Mouse (Mus musculus) frontal cortex, postnatal 36 days (tissue): ENCODE measurements around the gene Pdzd4.
A peak's percentile ranks its signal among the peaks of the same experiment; 100 is the strongest.

ENCODE experiments used
- DNase-seq, 2 experiments: peaks; one replicate each; pipeline ENCODE4 v3.0.0; 2022; ENCODE audit warnings: low spot score in 2 of 2

Gene Pdzd4

GRCm38 (mm10) chrX:73786364-73787224 is 38.2 kb downstream of the Pdzd4 start, which contains the start of the genes Idh3g and Ssr4:
Idh3g (minus strand) TSS chrX:73786897.
Ssr4 (plus strand) TSS chrX:73787028.
- DNase-seq, result peak; percentile 90 to 95

- no peak for DNase-seq
These were observed 39.1 kb downstream of the Pdzd4 start for GRCm38 (mm10) chrX:73785666-73786065.

GRCm38 (mm10) chrX:73782227-73782626 is 42.5 kb downstream of the Pdzd4 start:
- DNase-seq, result no peak

- no peak for DNase-seq
These were observed 49.8 kb downstream of the Pdzd4 start for GRCm38 (mm10) chrX:73774802-73775483.

GRCm38 (mm10) chrX:73774168-73774760 is 50.5 kb downstream of the Pdzd4 start, which contains the start of gene Srpk3:
Srpk3 (plus strand) TSS chrX:73774405.
- peak in 1 of 2 experiments; percentile 33 for DNase-seq

- no peak for DNase-seq
These were observed 57.5 kb downstream of the Pdzd4 start for GRCm38 (mm10) chrX:73767267-73767666.

DNA sequence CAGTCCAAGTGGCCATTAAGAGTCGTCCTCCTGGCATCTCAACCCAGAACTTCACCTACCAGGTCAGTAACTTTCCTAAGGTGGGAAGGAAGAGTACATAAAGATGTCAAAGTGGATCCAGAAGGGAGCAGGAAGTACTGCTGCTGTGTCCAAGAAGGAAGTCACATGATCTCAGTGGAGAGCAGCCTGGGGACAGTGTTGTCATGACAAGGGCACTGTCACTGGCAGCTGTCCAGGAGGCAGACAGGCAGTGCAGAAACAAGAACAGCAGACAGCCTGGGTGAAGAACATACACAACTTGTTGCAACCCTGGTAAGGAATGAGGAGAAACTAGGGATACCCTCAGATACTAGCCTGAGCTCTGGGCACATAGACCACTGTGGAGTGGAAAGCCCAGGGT is 59.5 kb downstream of the Pdzd4 start:
- no peak for DNase-seq

DNA sequence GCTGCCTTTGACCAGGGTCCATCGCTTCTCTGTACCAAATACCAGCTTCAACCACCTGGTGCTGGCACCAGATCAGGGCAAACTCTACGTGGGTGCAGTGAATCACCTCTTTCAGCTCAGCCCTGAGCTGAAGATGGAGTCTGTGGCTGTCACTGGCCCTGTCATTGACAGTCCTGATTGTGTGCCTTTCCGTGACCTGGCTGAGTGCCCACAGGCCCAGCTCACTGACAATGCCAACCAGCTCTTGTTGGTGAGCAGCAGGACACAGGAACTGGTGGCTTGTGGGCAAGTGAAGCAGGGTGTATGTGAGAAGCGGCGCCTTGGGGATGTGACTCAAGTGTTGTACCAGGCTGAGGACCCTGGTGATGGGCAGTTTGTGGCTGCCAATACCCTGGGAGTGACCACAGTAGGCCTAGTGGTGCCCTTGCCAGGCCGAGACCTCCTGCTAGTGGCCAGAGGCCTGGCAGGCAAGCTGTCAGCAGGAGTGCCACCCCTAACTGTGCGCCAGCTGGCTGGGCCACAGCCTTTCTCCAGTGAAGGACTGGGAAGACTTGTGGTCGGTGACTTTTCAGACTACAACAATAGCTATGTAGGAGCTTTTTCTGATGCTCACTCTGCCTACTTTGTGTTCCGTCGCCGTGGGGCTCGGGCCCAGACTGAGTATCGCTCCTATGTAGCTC is 66.0 kb downstream of the Pdzd4 start:
- DNase-seq, result no peak

GRCm38 (mm10) chrX:73756334-73757140 is 68.2 kb downstream of the Pdzd4 start, which contains the start of gene Plxnb3:
Plxnb3 (plus strand) TSS chrX:73757090.
- DNase-seq, result no peak

DNA sequence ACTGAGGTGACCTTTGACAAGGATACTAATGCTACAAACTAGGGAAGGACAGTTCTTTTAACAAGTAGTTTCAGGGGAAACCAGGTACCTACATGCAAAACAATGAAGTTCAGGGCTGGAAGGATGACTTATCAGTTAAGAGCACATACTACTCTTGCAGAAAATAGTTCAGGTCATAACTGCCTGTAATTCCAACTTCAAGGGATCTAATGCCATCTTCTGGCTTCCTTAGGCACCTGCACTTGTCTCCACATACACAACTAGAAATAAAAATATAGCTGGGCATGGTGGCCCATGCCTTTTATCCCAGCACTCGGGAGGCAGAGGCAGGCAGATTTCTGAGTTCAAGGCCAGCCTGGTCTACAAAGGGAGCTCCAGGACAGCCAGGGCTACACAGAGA is 75.8 kb downstream of the Pdzd4 start:
- no peak for DNase-seq

DNA sequence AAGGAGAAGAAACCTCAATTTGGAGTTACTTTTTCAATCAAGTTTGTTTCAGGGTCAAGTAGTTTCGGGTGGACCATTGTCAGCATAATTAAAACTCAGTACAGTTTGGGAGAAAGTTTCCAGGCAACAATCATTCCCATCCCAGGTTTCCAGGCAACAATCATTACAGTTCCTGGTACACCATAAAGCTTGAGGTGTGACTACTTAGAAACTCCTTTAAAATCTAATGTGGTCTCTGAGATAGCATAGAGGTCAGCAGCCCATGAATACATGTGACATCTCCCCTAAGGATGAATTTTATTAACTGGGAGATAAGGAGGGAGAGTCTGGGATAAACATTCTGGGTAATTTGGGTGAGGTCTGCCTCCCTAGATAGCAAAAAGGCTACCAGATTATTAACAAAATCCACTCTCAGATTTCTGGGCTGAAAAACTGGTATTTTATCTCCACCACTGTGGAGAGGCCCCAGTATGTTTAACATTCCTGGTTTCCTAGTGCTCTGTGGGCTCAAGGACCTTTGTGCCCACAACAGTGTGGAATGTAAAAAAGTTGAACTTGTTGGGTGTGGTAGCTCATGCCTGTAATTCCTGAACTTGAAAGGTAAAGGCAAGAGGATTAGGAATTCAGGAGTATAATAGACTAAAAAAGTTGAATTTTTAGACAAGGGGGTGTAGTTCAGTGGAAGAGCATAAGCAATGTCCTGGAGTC is 79.8 kb downstream of the Pdzd4 start:
- DNase-seq, result no peak
